Mouse (Mus musculus) cerebellum, adult 9-10 months (tissue): ENCODE results near the gene Fam213a.
A peak's percentile ranks its signal among the peaks of the same experiment; 100 is the strongest.

Experiments
- DNase-seq: peaks from one replicate; pipeline ENCODE4 v3.0.0; 2022

The Fam213a gene

DNA sequence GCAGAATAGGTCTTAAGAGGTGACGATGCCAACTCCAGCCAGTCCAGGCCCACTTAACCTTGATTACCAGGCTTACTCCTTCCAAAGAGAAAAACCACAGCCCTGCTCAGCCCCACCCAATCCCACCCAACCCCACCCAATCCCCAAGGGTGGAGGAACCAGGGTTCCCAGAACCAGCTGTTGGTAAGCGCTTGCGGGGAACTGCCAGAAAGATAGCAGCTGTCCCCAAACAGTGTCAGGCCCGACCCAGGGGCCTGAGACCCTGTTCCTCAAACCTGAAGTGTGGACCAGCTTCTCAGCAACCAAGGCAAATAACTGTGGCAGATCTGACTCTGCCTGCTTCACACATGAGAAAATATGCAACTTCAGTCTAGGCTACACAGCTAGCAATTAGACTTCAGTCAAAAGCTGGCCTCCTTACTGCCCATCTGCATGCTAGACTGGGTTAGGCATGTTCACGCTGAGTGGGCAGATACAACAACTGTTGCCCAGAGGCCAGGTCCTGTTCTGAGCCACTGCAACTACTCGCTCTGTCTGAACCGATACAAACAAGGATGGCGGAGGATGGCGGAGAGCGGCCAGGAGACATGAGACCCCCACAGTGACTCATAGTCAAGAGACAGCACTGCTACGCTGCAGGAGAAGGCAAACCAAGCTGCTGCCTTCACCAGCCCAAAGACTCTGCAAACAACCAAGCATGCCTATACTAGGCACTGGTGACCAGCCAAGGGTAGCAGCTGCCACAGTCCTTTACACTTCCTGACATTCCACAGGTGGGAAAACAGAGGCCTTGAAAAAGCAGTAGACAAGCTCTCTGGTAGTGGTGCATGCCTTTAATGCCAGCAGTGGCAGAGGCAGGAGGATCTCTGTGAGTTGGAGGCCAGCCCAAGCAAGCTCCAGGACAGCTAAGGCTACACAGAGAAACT is 51.0 kb downstream of the Fam213a start:
- DNase-seq = no peak

DNA sequence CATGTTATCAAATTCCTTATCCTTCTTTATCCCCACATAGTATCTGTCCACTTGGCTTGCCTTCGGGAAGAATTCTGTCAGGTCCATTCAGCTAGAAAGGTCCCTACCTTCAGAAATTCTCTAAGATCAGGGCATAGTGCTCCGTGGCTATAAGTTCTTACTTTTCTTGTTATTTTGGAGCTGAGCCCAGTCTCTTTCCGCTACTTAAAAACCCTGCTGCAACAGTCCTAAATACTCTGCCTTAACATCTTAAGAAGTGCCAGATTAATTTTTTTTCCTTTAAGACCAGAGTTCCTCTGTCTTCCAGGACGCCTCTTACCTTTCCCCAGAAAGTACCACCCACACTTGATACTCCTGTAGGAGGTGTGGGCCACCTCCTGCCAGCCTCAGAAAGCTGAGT is 53.4 kb downstream of the Fam213a start:
- no peak for DNase-seq

DNA sequence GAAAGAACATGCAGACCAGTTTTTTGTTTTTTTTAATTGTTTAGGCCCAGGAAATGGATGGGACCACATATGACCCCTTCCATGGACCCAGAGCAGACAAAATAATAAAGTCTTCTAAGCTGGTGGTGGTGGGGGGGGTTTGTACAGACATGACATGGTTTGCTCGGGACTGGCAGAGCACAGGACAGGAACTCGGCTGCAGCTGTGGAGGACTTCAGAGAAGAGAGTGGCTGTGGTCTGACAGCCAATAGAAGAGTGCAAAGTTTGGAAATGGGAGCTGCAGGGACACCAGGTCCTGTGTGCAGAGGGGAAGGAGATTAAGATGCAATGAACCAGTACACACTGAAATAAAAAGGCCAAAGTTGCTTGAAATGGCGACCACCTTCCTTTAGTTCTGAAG is 54.0 kb downstream of the Fam213a start:
- no peak for DNase-seq

DNA sequence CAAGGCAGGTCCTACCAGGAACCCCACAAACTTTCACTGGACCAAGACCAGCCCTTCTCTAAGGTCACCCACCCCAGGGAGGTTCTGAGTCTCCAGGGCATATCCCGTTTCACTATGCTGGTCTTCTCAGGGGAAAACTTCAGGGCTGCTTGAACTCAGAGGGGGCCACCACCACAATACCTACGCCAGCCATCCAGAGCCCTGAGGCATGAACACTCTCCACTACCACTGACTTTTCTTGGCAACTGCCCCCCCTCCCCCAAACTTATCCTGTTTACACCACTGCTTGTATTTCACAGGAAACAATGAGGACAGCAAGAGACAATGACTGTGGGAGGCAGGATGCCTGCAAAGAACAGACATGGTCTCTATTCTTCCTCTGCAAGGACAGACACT is 54.6 kb downstream of the Fam213a start:
- no peak for DNase-seq

DNA sequence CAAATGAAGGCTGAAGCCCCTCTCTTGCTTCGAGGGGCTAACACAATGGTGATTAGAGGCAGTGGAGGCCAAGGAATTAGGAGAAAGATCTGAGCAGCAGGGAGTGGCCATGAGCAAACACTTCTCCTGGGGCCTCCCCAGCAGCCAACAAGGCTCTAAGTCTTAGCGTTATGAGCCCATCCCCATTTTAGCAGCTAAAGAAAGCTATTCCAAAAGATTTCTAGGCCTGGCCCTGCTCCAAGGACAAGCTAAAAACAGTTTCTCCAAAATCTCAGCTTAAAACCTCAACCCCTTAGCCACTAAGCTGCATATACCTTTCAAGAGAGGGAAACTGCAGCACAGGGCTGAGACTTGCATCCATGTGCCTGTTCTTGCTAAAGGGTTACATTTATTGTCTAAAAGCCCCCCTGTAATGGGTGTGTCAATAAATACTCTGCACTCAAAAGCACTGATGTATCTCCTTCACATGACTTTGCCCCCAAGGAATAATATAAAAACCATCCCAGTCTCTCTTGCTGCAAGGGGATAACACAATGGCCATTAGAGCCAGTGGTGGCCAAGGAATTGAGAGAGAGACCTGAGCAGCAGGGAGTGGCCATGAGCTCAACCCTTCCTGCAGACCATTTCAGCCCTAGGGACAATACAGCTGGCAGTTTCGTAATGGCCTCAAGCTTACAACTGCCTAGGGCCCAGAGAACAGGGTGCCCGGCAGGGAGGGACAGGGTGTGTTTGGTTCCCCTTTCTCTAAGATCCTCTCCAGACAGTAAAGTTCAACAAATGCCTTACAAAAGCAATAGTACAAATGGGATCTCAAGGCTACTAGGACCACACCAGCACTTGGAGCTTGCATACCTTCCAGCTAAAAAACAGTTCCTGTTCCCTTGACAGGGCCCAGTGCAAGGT is 55.3 kb downstream of the Fam213a start:
- DNase-seq = no peak

DNA sequence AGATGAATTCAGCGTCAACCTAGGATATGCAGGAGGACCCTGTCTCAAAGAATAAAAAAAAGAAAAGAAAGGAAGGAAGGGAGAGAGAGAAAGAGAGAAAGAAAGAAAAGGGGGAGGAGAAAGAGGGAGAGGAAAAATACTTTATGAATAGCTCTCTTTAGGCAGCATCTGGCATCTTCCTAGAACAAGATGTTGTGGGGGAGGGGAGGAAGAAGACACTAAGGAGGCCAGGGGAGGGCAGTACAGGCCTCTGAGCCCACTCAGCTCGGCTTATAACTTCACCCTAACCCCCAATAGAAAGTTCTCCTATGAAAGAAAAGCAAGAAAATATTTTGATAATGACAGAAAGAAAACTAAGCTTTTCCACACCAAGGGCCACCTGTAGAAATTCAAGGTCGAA is 56.0 kb downstream of the Fam213a start:
- no peak for DNase-seq

DNA sequence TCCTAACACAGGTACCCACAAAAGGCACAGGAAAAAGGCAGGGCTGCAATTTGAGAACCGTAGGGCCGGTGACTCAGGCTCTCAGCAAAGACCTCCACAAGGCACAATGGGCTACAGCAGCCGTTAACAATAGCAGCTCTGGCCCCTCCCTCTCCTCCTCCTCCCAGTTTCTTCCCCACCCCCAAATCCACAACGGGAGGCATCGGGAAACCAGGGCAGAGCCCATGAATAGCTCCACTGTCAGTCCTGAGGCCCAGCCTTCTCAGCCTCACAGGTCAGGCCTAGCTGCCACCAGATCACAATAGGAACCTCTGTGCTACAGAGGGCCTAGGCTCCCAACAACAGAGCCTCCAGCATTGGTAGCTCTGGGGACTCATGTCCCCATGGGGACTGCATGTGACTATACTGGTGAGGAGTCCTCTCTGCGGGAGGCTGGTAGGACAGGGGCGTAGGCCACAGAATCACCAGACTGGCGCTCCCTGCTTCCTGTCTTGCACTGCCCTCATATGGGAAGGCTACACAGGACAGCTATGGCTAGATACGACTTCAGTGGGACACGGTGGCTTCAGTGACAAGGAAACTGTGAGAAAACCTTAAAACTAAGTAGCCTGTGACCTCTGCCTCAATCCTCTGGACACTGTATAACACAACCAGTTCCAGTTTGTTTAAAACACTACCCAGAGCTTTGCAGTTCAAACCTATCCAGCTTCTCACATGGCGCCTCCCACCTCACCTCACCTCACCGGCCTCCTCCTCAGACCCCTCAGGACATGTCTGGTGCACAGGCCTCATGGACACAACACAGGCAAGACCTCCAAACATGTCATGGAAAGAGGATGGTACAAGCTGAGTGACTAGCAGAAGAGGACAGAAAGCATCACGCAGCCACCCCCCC is 57.1 kb downstream of the Fam213a start:
- DNase-seq = peak; percentile 44

DNA sequence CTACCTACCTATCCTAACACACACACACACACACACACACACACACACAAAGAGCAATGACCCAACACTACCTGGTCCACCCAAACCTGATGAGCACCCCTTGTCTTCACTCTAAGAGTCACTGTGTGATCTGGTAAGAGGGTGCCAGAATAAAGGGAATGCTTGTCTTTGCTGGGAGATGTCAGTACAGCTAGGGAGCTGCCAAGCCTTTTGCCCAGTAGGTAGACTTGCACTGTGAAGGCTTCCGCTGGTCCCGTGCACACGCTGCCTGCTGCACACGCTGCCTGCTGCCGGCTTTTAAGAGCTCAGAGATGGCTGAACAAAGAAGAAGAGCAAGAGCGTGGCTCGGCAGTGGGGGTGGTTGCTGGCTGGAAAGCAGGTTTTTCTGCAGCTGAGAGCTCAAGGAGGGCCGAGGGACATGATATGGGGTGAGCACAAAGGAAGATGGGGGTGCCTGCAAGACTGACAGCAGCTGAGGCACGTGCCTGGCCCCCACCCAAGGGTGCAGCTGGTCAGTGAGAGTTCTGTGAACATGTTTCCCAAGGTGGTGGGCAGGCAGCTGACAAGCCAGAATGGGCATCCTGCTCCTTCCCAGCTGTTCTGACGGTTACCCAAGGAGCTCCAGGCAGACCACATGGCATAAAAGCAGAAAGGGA is 57.9 kb downstream of the Fam213a start:
- DNase-seq = peak; percentile 34

DNA sequence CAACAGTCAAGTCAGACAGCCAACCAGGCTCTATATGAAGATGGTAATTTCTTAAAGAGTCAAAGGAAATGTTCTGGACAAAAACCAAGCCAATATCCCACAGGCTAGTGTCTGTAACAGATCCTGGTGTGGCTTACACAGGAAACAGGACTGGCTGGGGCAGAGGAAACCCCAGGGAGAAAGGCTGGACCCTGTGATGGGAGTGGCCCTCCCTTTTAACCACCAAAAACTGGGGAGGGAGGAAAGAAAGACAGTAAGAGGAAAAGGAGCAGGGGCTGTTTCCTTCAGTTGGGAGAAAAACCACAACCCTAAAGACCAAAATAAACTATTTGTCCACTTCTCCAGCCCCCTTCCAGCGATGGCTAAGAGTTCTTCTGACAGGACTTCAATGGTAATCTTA is 58.4 kb downstream of the Fam213a start:
- no peak for DNase-seq

DNA sequence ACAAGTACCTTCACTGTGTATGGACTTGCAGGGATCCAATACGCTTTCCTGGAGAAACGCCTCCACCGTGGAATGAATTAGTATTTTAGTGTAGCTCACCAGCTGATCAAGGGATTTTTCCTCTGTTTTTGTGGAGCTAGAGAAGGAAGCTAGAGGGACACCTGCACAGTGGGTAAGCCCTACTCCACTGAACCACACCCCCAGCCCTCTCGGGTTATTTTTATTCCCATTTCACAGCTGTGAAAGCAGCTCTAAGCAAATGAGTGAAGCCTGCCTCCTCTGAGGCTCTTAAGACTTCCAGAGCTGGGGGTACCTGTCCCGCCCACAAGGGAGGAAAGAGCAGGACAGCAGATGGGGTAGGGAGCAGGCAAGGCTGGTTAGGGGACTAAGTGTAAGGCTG is 60.2 kb downstream of the Fam213a start:
- no peak for DNase-seq

DNA sequence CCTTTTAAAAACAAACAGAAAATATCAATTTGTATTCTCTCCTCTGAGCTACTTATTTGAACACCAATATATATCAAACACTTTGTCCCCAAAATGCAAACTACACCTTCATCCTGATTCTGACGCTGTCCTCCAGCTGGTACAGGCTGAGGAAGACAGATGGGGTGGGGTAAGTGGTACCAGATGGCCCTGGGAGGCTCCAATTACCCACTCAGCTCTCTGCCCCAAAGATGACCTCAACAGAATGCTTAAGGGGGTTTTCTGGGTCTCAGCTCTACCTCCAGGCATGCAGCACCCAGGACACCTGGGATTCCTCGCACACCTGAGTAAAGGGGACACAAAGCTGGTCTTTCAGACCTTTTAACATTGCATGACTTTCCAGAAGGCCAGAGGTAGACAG is 60.9 kb downstream of the Fam213a start:
- DNase-seq = no peak

DNA sequence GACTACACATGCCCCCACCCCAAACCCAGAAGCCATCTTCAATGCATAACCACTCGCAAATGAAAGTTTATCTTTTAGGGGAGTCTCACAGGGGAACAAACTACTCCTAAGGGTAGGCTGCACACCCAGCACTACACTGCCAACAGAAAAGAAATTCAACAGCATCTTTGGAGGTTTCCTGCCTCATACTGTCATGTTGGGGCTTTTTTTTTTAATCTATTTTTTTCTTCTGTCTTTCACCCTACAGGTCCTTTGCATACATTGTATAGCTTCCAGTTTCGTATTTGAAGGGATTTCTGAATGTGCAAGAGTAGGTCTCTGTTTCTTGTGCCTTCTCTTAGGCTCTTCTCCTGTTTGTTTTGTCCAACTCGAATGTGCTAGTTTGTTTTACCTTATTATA is 61.3 kb downstream of the Fam213a start:
- no peak for DNase-seq

DNA sequence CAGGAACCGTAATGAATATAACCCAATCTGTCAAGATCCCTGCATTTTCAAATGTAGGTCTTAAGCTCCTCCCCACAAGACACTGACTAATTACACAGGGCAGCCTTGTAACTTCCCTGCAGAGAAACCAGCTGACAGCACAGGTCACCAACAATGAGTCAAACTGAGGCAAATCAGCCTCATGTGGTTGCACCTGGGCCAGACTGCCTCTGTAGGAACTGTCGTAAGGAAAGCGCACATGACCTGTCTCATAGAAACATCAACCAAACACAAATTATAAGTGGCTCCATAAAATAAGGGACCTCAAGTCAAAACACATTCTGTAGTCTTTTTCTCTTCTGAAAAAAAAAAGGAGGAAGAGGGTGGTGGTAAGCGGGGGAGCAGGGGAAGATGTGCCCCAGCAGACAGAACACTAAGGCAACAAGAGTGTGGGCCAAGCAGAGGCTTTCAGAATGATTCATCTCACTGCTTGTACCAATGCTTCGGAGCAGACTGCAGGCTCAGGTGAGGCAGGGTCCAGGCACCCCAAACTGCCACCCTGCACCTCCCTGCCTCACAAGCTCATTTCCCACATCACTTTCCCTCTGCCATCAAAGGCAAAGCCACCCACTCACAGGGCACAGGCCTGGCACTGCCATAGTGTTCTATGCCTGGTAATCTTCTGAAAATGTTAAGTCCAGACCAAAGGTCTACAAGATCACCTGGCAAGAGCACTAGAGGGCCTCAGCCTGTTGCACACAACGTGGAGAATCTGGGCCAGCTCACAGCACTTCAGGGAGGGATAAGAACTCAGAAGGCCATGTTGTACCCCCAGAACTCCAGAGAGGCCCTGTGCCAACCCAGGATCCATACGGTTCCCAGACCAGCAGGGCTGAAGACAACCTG is 63.6 kb downstream of the Fam213a start:
- DNase-seq = no peak

DNA sequence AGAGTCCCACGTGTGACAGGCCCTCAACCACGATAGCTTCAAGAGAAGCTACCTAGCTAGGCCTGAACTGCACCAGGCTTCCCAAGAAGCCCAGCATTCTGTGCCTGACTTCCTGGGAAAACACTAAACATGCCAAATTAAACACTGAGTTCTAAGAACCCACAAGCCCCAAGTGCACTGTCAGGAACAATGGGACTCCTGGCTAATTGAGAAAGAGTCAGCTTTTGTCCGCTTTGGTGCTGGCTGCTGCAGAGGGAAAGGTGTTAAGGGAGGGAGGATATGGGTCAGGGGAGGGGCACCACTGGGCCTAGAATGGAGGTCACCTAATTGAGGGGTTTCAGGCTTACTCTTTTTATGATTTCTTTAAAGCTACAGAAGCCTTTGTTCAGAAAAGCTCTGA is 64.5 kb downstream of the Fam213a start:
- no peak for DNase-seq

DNA sequence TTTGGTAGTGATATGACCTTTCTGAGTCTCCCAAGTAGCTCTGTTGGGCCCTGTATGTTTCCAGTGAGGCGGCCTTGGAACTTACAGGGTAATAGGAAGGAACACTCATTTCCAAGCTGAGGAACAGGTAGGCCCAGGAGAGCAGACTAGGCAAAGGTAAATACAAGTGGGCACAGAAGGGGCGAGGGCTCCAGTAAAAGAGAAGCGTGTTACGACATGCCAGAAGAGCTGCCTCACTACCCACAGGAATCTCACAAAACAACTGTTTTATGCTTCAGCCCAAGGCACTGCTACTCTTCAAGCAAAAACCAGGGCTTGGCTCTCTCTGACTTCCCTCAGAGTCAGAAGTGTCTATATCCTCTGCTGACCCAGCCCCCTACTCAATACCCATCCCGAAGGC is 65.1 kb downstream of the Fam213a start:
- DNase-seq = no peak

DNA sequence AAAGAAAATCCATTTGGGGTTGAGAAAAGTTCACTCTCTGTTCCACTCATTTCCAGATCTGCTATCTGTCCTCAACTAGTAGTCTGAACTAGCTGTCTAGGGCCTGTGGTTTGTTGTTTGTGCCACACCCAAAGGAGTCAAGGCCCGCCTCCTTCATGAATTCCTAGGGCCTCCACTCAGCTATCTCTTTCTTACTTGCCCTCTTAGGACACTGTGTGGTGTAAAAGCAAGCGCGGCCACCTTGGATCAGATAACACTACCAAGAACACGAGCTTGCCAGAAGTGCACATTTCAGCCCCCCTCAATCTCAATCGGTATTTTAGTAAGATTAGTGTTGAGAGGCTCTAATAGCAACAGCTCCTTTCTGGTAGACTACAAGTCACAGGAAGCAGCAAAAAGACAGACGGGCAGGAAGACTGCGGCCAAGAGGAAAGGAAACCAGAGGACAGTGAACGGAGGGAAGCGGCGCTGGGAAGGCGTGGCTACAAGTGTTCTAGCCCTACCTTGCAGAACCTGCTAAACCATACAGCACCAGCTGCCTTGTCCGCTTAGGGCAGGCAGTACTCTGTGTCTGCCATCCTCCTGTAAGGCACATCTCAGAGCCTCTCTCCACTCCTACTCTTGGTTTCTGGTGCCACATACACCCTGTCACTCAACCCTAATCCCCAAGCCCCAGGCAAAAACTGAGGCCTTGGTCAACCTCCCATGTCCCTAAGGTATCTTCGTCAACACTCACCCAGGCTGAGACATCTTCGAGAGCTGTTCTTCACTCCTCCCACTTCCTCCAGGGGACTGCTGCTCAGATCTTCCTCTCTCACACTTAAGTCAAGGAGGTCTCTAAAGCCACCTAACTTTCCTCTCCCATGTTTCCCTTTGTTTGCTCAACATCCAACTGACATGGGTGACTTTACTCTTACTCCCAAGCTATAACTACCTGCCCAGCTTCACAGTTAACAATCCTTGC is 65.9 kb downstream of the Fam213a start:
- no peak for DNase-seq

DNA sequence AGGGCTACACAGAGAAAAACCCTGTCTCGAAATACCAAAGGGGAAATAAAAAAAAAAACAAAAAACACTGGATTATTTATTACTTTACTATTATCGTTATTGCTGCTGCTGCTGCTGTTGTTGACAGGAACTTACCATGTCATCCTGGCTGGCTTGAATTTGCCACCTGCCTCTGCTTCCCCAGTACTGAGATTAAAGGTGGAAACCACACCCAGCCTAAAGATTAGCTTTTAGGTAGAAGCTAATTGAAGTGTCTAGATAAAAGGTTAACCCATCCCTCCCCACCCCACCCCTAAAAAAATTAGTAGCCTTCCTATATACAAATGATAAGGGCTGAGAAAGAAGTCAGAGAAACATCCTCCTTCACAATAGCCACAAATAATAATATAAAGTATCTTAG is 69.8 kb downstream of the Fam213a start:
- no peak for DNase-seq
